Mouse (Mus musculus) E14TG2a.4 (cell line): ENCODE results near the gene Fam161b.

ENCODE experiments used
- H3K27me3 ChIP-seq: 2 replicates; pipeline ENCODE4 v1.6.1; 2014; ENCODE audit warnings: low read length, control low read depth; ENCODE audit not compliant: insufficient read depth
- H3K36me3 ChIP-seq: 2 replicates; pipeline ENCODE4 v1.6.1; 2014; ENCODE audit warnings: low read length, control low read depth; ENCODE audit not compliant: insufficient read depth
- H3K4me1 ChIP-seq: replicated peaks from 2 replicates; pipeline ENCODE4 v1.6.1; 2014; ENCODE audit warnings: low read depth, low read length, control low read depth
- H3K4me3 ChIP-seq: replicated peaks from 2 replicates; pipeline ENCODE4 v1.5.1; 2014; ENCODE audit warnings: mild to moderate bottlenecking, low read length
- H3K9me3 ChIP-seq: 2 replicates; pipeline ENCODE4 v1.6.1; 2014; ENCODE audit warnings: low read length, control low read depth
- CTCF ChIP-seq: conservative IDR thresholded peaks from 2 replicates; pipeline ENCODE4 v1.5.1; 2014; ENCODE audit warnings: low read length
- NANOG ChIP-seq: IDR thresholded peaks from 2 replicates; pipeline ENCODE4 v1.6.1; 2014; ENCODE audit warnings: borderline replicate concordance, low read length, mixed read lengths
- POU5F1 ChIP-seq: IDR thresholded peaks from 2 replicates; pipeline ENCODE4 v1.6.1; 2014; ENCODE audit warnings: low read length, borderline replicate concordance

Fam161b gene

GRCm38 (mm10) chr12:84304554-84304953 is 57.1 kb downstream of the Fam161b start:
- peaks cover 27% of the 10 kb centered on the region for H3K36me3 ChIP-seq
- H3K4me1 ChIP-seq = 0 out of 2 replicates have a peak, but pooled peaks cover 2% of the 10 kb centered on the region
- H3K9me3 ChIP-seq = no peaks in the 10 kb centered on the region
- no peak overlapping the region for H3K4me3 ChIP-seq
- no peak for TF ChIP-seq NANOG
- no peak for TF ChIP-seq POU5F1
- no peak for TF ChIP-seq CTCF
- no peaks in the 10 kb centered on the region for H3K27me3 ChIP-seq

GRCm38 (mm10) chr12:84304101-84304500 is 57.5 kb downstream of the Fam161b start:
- H3K9me3 ChIP-seq = no peaks in the 10 kb centered on the region
- TF ChIP-seq POU5F1 (no peak), NANOG (no peak), CTCF (no peak)
- H3K36me3 ChIP-seq = peaks cover 27% of the 10 kb centered on the region

GRCm38 (mm10) chr12:84299265-84299664 is 62.4 kb downstream of the Fam161b start:
- Histone ChIP-seq H3K27me3 (no peaks in the 10 kb centered on the region), H3K4me3 (no peak overlapping the region), H3K36me3 (peaks cover 44% of the 10 kb centered on the region), H3K9me3 (no peaks in the 10 kb centered on the region), H3K4me1 (no peaks in the 10 kb centered on the region)
- TF ChIP-seq CTCF (no peak), POU5F1 (no peak), NANOG (no peak)

More at GRCm38 (mm10) chr12:84304101-84304500, 57.5 kb downstream of the Fam161b start:
- Histone ChIP-seq H3K4me1 (0 out of 2 replicates have a peak, but pooled peaks cover 2% of the 10 kb centered on the region), H3K4me3 (no peak overlapping the region), H3K27me3 (no peaks in the 10 kb centered on the region)

- peaks cover 45% of the 10 kb centered on the region for H3K36me3 ChIP-seq
- 0 out of 2 replicates have a peak, but pooled peaks cover 5% of the 10 kb centered on the region for H3K4me1 ChIP-seq
- H3K4me3 ChIP-seq = no peak overlapping the region
- TF ChIP-seq POU5F1 (no peak), CTCF (no peak), NANOG (no peak)
- H3K9me3 ChIP-seq = no peaks in the 10 kb centered on the region
- no peaks in the 10 kb centered on the region for H3K27me3 ChIP-seq
Measured at GRCm38 (mm10) chr12:84297851-84298250, 63.8 kb downstream of the Fam161b start.
